In the genomic region with DNA sequence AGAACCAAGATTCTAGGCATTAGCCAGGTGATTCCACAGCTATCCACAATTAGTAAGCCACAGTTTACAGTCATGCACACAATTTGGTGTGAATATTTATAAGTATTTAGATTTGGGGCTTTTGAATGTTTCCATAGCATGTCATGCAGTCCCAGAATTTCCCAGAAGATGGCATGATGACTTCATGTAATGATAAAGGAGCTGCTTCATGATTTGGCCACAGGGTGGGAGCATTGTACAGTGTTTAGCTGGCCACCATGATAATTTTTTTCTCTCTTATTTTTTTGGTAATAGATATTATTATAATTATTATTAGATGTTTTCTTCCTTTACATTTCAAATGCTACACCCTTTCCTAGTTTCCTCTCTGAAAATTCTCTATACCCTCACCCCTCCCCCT, we compare ENCODE assay signal across 8 mouse cellular contexts.
DNase-seq lines count a peak whose midpoint lies in the region.

No protein-coding gene starts in this region.

- peak; percentile 45 to 82 for DNase-seq in heart, adult 18-20 months
- no peak for DNase-seq in heart, adult 11 months
- peak; percentile 40 for DNase-seq in MN1 (ENCODE audit: low spot score)
- DNase-seq in cerebellum, postnatal 25 days = peak; percentile 60 to 79
- peak; percentile 68 for DNase-seq in gastrocnemius, adult 18-20 months (ENCODE audit: low spot score)
- peak; percentile 66 to 73 for DNase-seq in kidney, postnatal 4 days
- peak; percentile 11 to 43 for DNase-seq in lung, adult 18-20 months
- DNase-seq in right cerebral cortex, postnatal 14 days = peak; percentile 62
